Mouse (Mus musculus) stomach, embryonic 16.5 days (tissue): ENCODE measurements around the gene Nox1. TPM values are rescaled to one million over a fixed set of nuclear protein-coding genes. Genes with fewer than 3 reads are reported as not detected.

ENCODE experiments used
- ATAC-seq: fragments of 200-750 bp; cut with Nextera tagmentation; 2 replicates; pipeline ENCODE4 v1.8.0; 2017; ENCODE audit warnings: moderate number of reproducible peaks, moderate TSS enrichment; ENCODE audit not compliant: insufficient read depth, low FRiP score
- H3K27ac ChIP-seq: fragments of 300-500 bp; sonication (generic); 2 replicates; pipeline ENCODE4 v1.5.1; 2014; ENCODE audit warnings: low read length
- H3K27me3 ChIP-seq: fragments of 300-500 bp; sonication (generic); 2 replicates; pipeline ENCODE4 v1.6.1; 2014; ENCODE audit warnings: low read length, control low read depth, mixed read lengths; ENCODE audit not compliant: control insufficient read depth, insufficient read depth
- H3K36me3 ChIP-seq: fragments of 300-500 bp; sonication (generic); 2 replicates; pipeline ENCODE4 v1.6.1; 2014; ENCODE audit warnings: low read length; ENCODE audit not compliant: control insufficient read depth, insufficient read depth
- H3K4me1 ChIP-seq: fragments of 300-500 bp; sonication (generic); 2 replicates; pipeline ENCODE4 v1.6.1; 2014; ENCODE audit warnings: low read length, control low read depth, mixed read lengths; ENCODE audit not compliant: control insufficient read depth, insufficient read depth
- H3K4me2 ChIP-seq: fragments of 300-500 bp; sonication (generic); 2 replicates; pipeline ENCODE4 v1.6.1; 2014; ENCODE audit warnings: low read depth, low read length, mixed read lengths
- H3K4me3 ChIP-seq: fragments of 300-500 bp; sonication (generic); replicated peaks from 2 replicates; pipeline ENCODE4 v1.5.1; 2014; ENCODE audit warnings: mild to moderate bottlenecking, low read length
- H3K9ac ChIP-seq: fragments of 300-500 bp; sonication (generic); 2 replicates; pipeline ENCODE4 v1.6.1; 2014; ENCODE audit warnings: low read length
- H3K9me3 ChIP-seq: fragments of 300-500 bp; sonication (generic); replicated peaks from 2 replicates; pipeline ENCODE4 v1.6.1; 2016; ENCODE audit warnings: low read length, control low read depth; ENCODE audit not compliant: control insufficient read depth
- WGBS: fragments of 180-500 bp; shearing (Covaris S2); extraction: QIAGEN DNeasy Blood & Tissue Kit; methylation state at CpG from one replicate; pipeline ENCODE4 v1.1.7; 2014; 5-methylcytosine and 5-hydroxymethylcytosine counted together
- polyA plus RNA-seq: library from polyadenylated mRNA; unstranded; fragments of >200 nt; fragmentation: Nextera tagmentation; extraction: Ambion mirVana; gene quantifications from 2 replicates; pipeline ENCODE4 v1.2.1, GENCODE M21; 2015

Nox1 gene
- 0.13 and 0.27 TPM in 2 replicates for polyA plus RNA-seq

GRCm38 (mm10) chrX:134221856-134222255, at the start of gene Nox1:
Nox1 (minus strand) TSS chrX:134221956.
- Histone ChIP-seq H3K36me3 (no peaks in the 10 kb centered on the region), H3K4me2 (no peak within 1 kb of the TSS), H3K27ac (no peak within 1 kb of the TSS), H3K9me3 (no peaks in the 10 kb centered on the region), H3K4me1 (no peaks in the 10 kb centered on the region), H3K4me3 (no peak within 1 kb of the TSS), H3K9ac (no peak within 1 kb of the TSS), H3K27me3 (no peaks in the 10 kb centered on the region)
- 62% methylated on average over 4 of the region's 4 CpGs for WGBS
- ATAC-seq: no peak

GRCm38 (mm10) chrX:134262129-134262528, 40.4 kb upstream of the Nox1 start:
- 81% methylated on average over 11 of the region's 11 CpGs for WGBS

GRCm38 (mm10) chrX:134261191-134261590, 39.4 kb upstream of the Nox1 start:
- WGBS: 69% methylated on average over 5 of the region's 5 CpGs
- Histone ChIP-seq H3K36me3 (no peaks in the 10 kb centered on the region), H3K9me3 (no peaks in the 10 kb centered on the region), H3K9ac (no peak overlapping the region), H3K27ac (no peak overlapping the region), H3K4me3 (no peak overlapping the region), H3K27me3 (no peaks in the 10 kb centered on the region), H3K4me1 (no peaks in the 10 kb centered on the region), H3K4me2 (no peak overlapping the region)
- ATAC-seq: no peak

More at GRCm38 (mm10) chrX:134262129-134262528, 40.4 kb upstream of the Nox1 start:
- H3K36me3 ChIP-seq: no peaks in the 10 kb centered on the region
- no peak overlapping the region for H3K27ac ChIP-seq
- H3K9ac ChIP-seq: no peak overlapping the region
- ATAC-seq: no peak
- no peak overlapping the region for H3K4me2 ChIP-seq
- no peaks in the 10 kb centered on the region for H3K4me1 ChIP-seq
- H3K9me3 ChIP-seq: no peaks in the 10 kb centered on the region
- no peaks in the 10 kb centered on the region for H3K27me3 ChIP-seq
- H3K4me3 ChIP-seq: no peak overlapping the region

DNA sequence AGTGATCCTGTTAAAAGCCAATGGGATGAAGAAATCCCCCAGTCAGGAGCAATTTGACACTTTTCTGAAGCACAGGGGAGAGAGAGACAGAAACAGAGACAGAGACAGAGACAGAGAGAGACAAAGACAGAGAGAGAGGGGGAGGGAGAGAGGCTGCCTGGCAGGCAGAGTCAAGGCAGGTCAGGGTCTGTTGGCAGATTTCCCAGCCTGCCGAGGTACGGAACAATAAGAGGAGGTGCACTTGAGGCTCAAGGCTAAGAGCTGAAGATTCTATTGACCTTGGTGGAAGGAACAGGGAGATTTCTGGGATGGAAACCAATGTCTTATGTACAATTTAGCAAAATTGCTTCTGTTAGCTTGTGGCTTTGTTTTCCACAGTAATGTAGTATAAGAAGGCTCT, 26.4 kb upstream of the Nox1 start:
- Histone ChIP-seq H3K4me1 (no peaks in the 10 kb centered on the region), H3K9me3 (no peaks in the 10 kb centered on the region), H3K4me3 (no peak overlapping the region), H3K4me2 (no peak overlapping the region), H3K9ac (no peak overlapping the region), H3K27ac (no peak overlapping the region), H3K36me3 (no peaks in the 10 kb centered on the region), H3K27me3 (no peaks in the 10 kb centered on the region)
- no peak for ATAC-seq
- 40% methylated on average over 2 of the region's 2 CpGs for WGBS

DNA sequence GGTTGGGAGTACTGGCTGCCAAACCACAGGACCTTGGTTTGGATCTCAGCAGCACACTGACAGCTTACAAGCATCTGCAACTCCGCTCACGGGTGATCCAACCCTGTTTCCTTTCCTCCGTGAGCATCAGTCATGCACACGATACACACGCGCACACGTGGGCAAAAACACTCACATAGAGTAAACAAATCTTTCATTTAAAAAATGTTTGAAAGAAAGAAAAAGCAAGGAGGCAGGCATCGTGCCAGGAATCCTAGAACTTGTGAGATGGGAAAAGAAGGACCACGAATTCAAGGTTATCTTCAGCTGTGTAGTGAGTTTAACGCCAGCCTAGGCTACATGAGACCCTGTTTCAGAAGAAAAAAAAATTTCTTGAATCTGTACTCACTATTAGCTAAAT, 24.2 kb upstream of the Nox1 start:
- H3K27ac ChIP-seq: no peak overlapping the region
- no peak overlapping the region for H3K4me2 ChIP-seq
- ATAC-seq: no peak
- H3K9me3 ChIP-seq: no peaks in the 10 kb centered on the region
- no peak overlapping the region for H3K4me3 ChIP-seq
- 70% methylated on average over 10 of the region's 10 CpGs for WGBS
- no peaks in the 10 kb centered on the region for H3K4me1 ChIP-seq
- no peak overlapping the region for H3K9ac ChIP-seq
- no peaks in the 10 kb centered on the region for H3K27me3 ChIP-seq
- no peaks in the 10 kb centered on the region for H3K36me3 ChIP-seq

DNA sequence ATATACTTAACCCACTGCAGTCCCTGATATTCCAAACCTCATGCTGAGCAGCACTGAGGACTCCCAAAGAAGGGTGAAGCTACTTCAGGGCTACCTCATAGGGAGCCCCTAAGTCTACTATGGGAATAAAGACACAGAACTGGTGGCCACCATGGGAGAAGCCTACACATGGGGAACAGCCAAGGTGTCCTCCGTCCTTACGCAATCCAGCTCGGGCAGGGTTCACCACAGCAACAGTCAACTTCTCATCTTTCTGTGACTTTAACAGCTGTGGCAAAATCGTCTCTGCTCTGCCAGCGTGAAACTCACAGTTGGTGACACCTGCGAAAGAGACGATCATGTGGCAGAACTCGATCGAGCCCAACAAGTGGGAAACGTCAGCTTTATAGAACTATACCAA, 16.5 kb upstream of the Nox1 start:
- Histone ChIP-seq H3K9ac (no peak overlapping the region), H3K36me3 (0 out of 2 replicates have a peak, but pooled peaks cover 4% of the 10 kb centered on the region), H3K9me3 (no peaks in the 10 kb centered on the region), H3K4me1 (no peaks in the 10 kb centered on the region), H3K4me3 (no peak overlapping the region), H3K27me3 (no peaks in the 10 kb centered on the region), H3K4me2 (no peak overlapping the region), H3K27ac (no peak overlapping the region)
- ATAC-seq: no peak
- WGBS: 87% methylated on average over 10 of the region's 10 CpGs

DNA sequence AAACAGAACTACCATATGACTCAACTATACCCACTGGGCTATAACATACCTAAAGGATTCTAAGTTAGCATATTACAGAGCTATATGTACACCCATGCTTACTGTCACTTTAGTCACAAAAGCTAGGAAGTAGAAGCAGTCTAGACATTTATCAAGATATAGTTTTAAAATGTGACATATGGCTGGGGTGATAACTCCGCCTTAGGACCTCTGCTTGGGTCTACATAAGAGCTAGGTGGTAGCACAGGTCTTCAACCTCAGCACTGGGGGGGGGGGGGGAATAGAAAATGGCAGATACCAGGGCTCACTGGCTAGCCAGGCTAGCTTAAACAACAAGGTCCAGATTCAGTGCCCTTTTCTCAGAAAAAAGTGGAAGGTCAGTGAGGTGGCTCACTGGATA, 11.3 kb upstream of the Nox1 start:
- Histone ChIP-seq H3K9me3 (no peaks in the 10 kb centered on the region), H3K36me3 (no peaks in the 10 kb centered on the region), H3K27ac (no peak overlapping the region), H3K4me2 (no peak overlapping the region), H3K27me3 (no peaks in the 10 kb centered on the region), H3K4me1 (no peaks in the 10 kb centered on the region), H3K4me3 (no peak overlapping the region), H3K9ac (no peak overlapping the region)
- no peak for ATAC-seq
- WGBS: 77% methylated on average over 1 of the region's 1 CpGs

DNA sequence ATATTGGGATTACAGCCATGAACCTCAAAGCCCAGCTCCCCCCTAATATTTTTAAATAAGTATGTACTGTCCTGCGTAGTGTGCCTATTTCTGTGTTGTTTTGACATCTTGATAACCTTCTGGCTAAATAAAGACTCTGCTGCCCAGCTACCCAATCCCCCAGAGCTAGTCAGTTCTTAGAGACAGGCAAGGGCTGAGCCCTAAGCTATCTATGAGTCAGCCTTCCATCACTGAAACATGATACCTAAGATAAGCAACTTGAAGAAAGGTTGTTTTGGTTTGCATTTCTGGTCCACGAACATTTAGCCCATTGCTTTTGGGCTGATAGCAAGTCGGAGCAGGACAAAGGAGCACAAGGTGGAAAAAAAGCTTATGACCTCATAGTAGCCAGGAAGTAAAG, 1.1 kb downstream of the Nox1 start:
- H3K4me2 ChIP-seq: no peak overlapping the region
- no peaks in the 10 kb centered on the region for H3K4me1 ChIP-seq
- no peak for ATAC-seq
- H3K9me3 ChIP-seq: no peaks in the 10 kb centered on the region
- H3K9ac ChIP-seq: no peak overlapping the region
- H3K4me3 ChIP-seq: no peak overlapping the region
- no peaks in the 10 kb centered on the region for H3K36me3 ChIP-seq
- no peak overlapping the region for H3K27ac ChIP-seq
- 37% methylated on average over 3 of the region's 3 CpGs for WGBS
- H3K27me3 ChIP-seq: no peaks in the 10 kb centered on the region

GRCm38 (mm10) chrX:134218161-134218560, 3.6 kb downstream of the Nox1 start:
- no peak for ATAC-seq
- no peak overlapping the region for H3K4me3 ChIP-seq
- no peak overlapping the region for H3K4me2 ChIP-seq
- H3K9ac ChIP-seq: no peak overlapping the region
- no peaks in the 10 kb centered on the region for H3K27me3 ChIP-seq
- no peak overlapping the region for H3K27ac ChIP-seq
- WGBS: 66% methylated on average over 4 of the region's 4 CpGs
- H3K4me1 ChIP-seq: no peaks in the 10 kb centered on the region
- no peaks in the 10 kb centered on the region for H3K9me3 ChIP-seq
- no peaks in the 10 kb centered on the region for H3K36me3 ChIP-seq

- H3K4me2 ChIP-seq: no peak overlapping the region
- 92% methylated on average over 7 of the region's 7 CpGs for WGBS
- H3K9ac ChIP-seq: no peak overlapping the region
- no peaks in the 10 kb centered on the region for H3K36me3 ChIP-seq
- H3K9me3 ChIP-seq: no peaks in the 10 kb centered on the region
- no peak overlapping the region for H3K27ac ChIP-seq
- ATAC-seq: no peak
- no peaks in the 10 kb centered on the region for H3K27me3 ChIP-seq
- H3K4me1 ChIP-seq: no peaks in the 10 kb centered on the region
- no peak overlapping the region for H3K4me3 ChIP-seq
Observed at GRCm38 (mm10) chrX:134211151-134211642, 10.6 kb downstream of the Nox1 start.
